Mouse (Mus musculus): ENCODE measurements around the gene Ssr2.

The Ssr2 gene

DNA sequence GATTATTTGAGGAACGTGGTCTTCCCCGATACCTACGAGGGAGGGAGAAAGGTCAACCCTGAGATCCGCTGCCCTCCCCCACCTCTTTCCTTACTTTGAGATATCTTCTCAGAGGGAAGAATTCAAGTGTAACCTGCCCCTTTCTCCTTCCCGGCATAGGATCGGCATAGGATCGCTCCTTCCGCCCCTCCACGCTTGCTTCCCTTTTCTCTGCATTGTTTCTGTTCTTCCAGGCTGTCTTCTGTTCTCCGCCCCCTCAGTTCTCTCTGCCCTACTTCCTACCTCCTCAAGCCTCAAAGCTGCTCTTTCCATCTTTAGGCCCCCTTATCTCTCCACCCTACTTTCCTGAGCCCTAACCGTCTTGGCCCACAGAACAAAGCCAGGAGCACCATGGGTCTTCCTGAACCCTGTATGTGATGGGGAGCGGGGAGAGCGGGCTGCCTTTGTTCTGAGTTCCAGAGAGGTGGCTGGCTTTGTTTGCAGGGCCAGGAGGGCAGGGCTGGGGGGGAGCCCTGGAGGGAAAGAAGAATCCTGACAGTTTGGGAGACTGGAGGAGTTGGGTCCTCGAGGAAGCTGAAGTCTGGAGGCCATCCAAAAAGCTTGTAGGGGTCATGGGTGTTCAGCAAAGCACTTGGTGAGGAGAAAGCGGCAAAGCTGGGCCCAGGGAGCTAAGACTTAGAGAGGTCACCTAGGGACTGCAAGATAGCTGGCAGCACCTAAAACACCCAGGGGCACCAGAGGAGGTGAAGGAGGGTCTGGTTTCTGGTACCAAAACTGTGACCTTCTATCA is 47.9 kb downstream of the Ssr2 start:
- no peak for DNase-seq (ENCODE audit: low read depth, low spot score)

DNA sequence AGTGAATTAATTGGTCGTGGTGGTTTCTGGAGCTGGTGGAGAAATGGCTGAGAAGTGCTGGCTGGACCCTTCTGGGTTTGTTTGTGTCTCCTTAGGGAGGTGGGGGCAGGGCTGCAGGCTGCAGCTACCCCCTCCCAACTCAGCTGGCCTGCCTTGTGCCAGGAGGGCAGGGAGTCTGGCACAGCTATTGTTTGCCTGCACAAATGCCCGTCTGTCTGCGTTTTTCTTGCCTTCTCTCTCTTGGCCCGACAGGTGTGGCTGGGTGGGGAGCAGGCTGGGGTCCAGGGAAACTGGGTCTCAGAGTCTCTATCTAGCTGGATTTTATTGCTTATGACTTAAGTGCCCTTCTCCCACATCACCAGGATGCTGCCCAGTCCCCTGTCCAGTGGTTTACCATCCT is 48.6 kb downstream of the Ssr2 start:
- DNase-seq (ENCODE audit: low read depth, low spot score) = no peak

DNA sequence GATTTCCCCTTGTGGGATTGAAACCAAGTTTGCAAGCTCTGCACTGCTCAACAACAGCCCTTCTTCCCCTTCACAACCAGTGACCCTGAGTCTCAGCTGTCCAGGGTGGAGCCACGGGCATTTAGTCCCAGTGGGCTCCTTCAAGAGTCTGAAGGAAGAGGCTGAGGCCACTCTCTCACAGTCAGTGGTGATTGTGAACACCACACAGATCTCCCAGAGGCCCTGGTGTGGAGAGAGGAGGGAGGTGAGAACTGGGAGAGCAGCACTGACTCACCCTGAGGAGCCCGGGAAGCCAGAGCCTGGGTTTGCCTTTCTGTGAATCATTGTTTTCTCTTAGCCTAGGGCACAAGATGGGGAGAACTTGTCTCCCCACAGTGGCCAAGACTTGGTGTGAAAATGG is 49.3 kb downstream of the Ssr2 start:
- no peak for DNase-seq (ENCODE audit: low read depth, low spot score)

DNA sequence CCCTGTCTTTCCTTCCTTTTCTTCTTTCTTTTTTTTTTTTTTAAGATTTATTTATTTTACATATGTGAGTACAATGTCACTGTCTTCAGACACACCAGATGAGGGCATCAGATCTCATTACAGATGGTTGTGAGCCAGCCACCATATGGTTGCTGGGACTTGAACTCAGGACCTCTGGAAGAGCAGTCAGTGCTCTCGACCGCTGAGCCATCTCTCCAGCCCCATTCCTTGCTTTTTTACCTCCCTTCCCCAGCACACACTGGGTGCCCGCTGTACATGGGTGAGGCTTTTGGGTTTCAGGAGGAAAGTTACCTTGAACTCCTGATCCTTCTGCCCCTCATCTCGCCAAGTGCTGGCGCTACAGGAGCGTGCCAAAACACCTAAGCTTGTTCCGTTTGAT is 49.9 kb downstream of the Ssr2 start:
- no peak for DNase-seq (ENCODE audit: low read depth, low spot score)

DNA sequence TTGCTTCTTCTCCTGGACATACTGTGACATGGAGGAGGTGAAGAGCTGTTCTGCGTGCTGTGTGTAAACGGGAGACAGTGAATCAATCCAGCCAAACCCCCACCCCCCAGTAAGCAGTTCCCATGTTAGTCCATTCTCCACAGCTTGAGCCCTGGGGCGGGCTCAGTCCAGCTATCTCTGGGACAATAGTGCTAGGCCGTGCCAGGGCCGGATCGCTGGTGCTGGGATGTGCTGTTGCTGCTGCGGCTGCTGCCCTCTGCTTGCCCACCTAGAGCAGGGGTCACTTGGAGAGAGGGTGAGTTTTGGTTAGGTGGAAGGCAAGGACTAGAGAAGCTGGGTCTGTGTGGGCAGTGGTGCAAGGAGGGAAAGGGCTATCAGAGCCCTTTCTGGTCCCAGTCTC is 50.6 kb downstream of the Ssr2 start:
- no peak for DNase-seq (ENCODE audit: low read depth, low spot score)

DNA sequence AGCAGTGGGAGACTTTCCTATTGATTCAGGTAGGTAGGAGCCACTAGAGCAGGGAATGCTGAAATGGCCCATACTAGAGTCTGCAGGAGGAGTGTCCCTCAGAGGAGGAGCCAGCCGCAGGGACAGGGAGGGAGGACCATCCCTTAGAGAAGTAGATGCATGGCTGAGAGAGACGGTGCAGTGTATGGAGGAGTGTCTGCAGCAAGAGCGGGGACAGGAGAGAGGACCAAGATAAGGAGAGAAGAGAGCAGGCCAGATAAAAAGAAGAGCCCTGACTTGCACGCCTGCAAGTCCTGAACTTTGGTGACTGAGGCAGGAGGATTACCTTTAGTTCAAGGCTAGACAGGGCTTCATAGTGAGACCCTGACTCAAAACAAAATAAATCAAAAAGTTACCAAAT is 51.4 kb downstream of the Ssr2 start:
- DNase-seq (ENCODE audit: low read depth, low spot score) = no peak

DNA sequence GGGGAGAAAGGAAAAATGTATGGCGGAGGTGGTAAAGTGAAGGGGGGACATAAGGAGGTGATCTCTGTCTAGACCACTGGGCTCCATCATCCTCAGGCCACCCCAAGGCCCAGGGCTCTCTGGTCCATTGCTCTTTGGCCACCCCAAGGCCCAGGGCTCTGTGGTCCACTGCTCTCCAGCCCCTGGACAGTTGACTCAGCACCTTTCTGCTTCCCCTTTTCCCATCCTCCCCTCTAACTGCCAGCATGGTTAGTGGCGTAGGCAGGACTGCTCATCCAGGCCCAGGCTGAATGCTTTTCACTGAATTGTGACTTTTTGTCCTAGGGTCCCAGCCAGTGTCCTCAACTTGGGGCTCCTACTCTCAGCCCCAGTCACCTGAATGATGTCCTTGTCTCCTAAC is 51.9 kb downstream of the Ssr2 start:
- DNase-seq (ENCODE audit: low read depth, low spot score) = no peak

DNA sequence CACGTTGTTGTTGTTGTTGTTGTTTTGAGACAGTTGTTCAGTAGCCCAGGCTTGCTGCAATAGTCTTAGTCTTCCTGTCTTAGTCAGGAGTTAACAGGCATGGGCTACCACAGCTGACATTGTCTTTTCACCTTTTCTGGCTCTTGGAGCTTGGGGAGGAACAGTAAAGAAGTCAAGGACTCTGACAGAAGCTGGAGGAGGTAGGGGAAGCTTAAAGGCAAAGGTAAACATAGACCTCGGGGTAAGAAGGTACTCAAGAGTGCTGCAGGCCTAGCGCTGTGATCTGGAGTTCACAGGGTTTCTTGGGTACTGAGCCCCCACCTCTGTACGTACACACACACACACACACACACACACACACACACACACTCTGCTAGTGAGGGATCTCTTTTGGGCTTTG is 53.1 kb downstream of the Ssr2 start:
- DNase-seq (ENCODE audit: low read depth, low spot score) = no peak

DNA sequence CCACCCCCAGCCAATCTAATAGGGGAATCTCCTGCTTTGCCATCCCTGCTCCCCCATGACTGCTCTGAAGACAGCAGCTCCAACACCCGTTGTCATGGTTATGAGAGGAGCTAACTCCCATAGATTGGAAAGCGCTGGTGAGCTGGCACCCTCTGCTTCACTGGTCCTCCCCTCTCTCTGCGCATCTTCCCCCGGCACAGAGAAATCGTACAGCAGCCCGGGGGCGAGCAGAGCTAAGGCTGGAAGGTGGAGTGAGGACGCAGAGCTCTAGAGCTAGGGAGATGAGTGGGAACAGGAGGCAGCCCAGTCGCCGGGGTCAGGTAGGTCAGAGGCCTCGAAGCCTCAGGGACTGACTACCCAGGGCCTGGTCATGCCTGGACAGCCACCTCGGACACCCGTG is 53.6 kb downstream of the Ssr2 start:
- no peak for DNase-seq (ENCODE audit: low read depth, low spot score)

DNA sequence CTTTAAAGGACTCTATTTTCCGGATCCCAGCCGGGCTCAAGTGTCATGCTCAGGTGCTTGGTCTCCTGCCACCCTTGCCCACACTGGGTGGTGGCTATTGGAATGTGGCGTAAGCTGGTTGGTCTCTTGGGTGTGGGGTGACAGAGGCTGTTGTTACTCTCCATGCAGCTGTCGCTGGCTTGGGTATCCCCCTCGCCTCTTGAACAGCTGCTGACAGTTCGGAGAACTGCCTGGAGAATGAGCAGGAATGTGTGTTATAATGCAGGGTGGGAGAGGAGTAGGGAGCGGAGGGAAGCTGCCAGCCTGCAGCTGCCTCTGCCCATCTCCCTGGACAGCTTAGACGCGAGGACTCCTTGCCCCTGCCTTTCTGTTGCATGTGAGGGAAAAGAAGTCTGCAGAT is 54.3 kb downstream of the Ssr2 start:
- no peak for DNase-seq (ENCODE audit: low read depth, low spot score)

DNA sequence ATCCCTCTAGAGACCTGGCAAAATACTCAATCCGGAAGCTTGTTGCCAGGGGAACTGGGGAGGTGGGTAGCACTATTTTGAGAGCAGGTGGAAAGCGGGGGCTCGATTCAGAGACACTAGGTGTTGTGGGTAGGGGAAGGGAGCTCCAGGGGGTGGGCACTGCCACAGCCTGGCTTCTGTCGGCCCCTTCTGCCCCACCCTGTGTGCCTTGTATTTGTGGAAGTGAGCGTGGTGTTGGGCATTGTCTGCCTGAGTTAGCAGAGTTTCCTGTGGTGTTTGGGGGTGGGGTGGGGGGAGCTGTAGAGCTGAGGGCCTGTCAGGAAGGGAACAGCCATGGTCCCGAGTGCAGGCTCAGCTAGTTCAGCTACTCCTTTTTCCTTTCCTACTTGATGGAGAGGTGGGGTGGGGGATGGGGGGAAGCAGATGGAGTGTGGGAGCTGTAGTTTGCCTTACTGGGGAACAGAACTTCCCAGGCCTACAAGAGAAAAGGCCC is 55.2 kb downstream of the Ssr2 start:
- no peak for DNase-seq (ENCODE audit: low read depth, low spot score)

DNA sequence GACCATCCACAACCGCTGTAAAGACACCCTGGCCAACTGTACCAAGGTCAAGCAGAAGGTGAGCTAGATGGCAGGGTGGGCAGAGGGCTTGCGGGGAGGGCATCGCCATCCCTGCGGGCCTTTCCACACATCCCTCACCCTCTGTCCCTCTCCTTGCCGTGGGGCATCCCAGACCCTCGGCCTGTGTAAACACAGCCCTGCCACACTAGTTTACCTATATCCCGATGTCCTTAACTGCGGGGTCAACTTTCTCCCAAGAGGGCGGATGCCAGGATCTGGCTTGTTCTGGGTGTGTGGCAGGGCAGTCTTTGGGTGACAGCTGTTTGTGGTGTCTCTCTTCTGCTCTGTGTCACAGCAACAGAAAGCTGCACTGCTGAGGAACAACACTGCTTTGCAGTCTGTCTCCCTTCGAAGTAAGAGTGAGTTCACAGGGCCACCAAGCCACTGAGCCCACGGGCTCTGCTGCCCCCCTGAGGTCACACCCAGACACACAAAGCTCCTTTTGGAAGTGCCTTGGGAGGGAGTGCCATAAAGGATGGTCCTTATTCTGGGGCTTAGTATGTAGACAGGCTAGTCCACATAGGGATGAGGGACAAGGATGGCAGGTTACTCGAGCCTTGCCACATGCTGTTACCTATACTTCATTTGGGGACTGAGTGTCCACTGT is 56.4 kb downstream of the Ssr2 start:
- DNase-seq (ENCODE audit: low read depth, low spot score) = no peak

DNA sequence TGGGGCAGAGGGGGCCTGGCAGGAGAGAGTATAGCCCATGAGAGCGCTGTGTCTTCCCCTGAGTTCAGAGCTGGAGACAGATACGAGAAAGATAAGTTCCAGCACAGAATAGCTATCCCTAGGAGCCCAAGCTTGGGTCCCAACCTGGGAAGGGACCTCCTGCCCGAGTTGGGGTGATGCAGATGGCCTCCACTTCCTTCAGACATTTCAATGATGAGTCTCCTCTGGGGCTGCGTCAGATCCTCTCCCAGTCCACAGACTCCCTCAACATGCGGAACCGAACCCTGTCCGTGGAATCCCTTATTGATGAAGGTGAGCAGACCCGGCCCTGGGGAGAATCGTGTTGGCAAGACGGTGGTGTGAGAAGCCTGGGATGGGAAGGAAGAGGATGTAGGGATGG is 57.4 kb downstream of the Ssr2 start:
- DNase-seq (ENCODE audit: low read depth, low spot score) = no peak

DNA sequence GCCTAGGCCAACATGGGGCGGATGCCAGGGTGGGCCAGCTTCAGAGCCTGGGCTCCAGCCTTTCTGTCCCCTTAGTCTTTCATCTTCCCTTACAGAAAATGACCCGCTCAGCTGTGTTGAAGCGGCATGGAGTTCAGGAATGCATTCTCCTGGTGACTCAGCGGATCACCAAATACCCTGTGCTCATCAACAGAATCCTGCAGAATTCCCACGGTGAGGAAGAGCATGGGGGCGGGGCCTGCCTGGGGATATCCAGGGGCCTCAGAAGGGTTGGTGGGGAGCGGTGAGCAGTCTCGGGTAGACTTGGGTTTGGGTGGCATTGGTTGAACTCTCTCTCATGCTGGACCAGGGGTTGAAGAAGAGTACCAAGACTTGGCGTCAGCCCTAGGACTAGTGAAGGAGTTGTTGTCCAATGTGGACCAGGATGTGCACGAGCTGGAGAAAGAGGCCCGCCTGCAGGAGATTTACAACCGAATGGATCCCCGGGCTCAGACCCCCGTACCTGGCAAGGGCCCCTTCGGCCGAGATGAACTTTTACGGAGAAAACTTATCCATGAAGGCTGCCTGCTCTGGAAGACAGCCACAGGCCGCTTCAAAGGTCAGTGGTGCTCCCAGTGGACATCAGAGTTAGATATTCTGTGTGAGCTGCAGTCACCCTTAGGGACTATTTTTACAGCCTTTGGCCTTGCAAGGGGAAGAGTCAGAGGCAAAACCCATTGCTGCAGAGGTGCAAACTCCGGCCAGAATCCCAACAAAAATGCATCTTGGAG is 60.0 kb downstream of the Ssr2 start:
- DNase-seq (ENCODE audit: low read depth, low spot score) = no peak

DNA sequence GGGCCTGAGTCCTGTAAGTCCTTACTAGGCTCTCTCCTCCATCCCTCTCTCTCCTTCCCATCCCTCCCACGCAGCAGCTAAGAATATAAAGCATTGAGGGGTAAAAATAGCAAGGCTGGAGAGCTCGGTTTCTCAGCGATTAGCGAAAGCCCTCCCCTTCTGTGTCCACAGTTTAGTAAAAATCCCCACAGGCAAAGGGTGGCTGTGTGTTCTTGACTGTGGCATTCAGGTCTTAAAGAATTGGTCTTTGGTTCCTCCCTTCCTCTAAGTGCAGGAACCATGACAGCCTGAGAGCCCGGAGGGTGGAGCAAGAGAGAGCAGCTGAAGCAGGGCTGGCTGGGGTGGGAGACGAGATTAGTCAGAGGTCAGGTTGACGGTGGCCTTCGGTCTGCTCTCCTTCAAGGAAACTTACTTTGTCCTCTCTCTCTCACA is 60.9 kb downstream of the Ssr2 start:
- no peak for DNase-seq (ENCODE audit: low read depth, low spot score)

DNA sequence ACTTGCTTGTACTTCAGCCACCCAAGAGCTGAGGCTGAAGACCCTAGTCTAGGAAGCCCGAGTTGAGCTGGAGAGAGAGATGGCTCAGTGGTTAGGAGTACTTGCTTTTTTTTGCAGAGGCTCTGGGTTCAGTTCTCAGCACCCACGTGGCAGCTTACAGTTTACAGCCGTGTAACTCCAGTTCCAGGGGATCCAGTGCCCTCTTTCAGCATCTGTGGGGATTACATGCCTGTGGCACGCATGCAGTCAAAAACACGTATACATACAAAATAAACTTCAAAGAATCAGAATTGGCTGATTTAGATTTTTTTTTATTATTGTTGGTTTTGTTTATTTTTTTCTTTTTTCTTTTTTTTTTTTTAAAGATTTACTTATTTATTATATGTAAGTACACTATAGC is 61.5 kb downstream of the Ssr2 start:
- no peak for DNase-seq (ENCODE audit: low read depth, low spot score)

Data from c-Kit-negative CD71-positive TER-119-positive erythroid progenitor cells, embryonic 14.5 days (primary cell).